9 mouse cellular contexts compared by ENCODE assay signal in genomic region chr14:74852965-74853758, GRCm38 (mm10).
DNase-seq lines count a peak whose midpoint lies in the region; ATAC-seq and TF ChIP-seq lines count a peak whose summit lies in the region.
"Had no signal": no experiment of that assay in that cellular context is flagged by ENCODE, and none has a peak within 500 bp of the region (broad histone marks: within the 10 kb centered on the region; RNA-seq: fewer than 3 reads in every experiment).

No protein-coding gene starts in this region.

- DNase-seq in embryo, embryonic 10 days (ENCODE audit: low spot score): peak; percentile 19
- no peak for DNase-seq in embryo, embryonic 10.5 days (ENCODE audit: low spot score)
- DNase-seq in embryonic facial prominence, embryonic 10.5 days (ENCODE audit: low spot score): no peak
- no peak for DNase-seq in heart, embryonic 10.5 days (ENCODE audit: low spot score)
- peak; percentile 71 for DNase-seq in kidney, postnatal 10 days
- peak; percentile 50 for DNase-seq in midbrain, postnatal 0 days (ENCODE audit: low spot score)
- no peak for DNase-seq in spleen, postnatal 4 days (ENCODE audit: low spot score in 2 of 2)

- ATAC-seq in midbrain, postnatal 0 days (ENCODE audit: low FRiP score): no peak
- ATAC-seq in inflammation-experienced regulatory T-cells, adult 6 months: no peak

- no peak overlapping the region for H3K4me3 ChIP-seq in embryonic facial prominence, embryonic 10.5 days
- H3K4me3 ChIP-seq in heart, embryonic 10.5 days: 0 out of 2 replicates have a peak overlapping the region, but pooled peaks have one; percentile 9
- no peak overlapping the region for H3K4me3 ChIP-seq in midbrain, postnatal 0 days (ENCODE audit: low read depth, low read length)
- H3K4me3 ChIP-seq: neural tube, embryonic 12.5 days had no signal

- H3K36me3 ChIP-seq in embryonic facial prominence, embryonic 10.5 days (replicated peaks): peaks cover 11% of the 10 kb centered on the region
- peaks cover 22% of the 10 kb centered on the region for H3K36me3 ChIP-seq in heart, embryonic 10.5 days
- H3K36me3 ChIP-seq in midbrain, postnatal 0 days (ENCODE audit: insufficient read depth, low read length): 0 out of 2 replicates have a peak, but pooled peaks cover 4% of the 10 kb centered on the region
- H3K36me3 ChIP-seq: neural tube, embryonic 12.5 days had no signal

- H3K9ac ChIP-seq in midbrain, postnatal 0 days (replicated peaks; ENCODE audit: low read length, poor library complexity, severe bottlenecking): 0 out of 2 replicates have a peak overlapping the region, but pooled peaks have one; percentile 13
- H3K9ac ChIP-seq: neural tube, embryonic 12.5 days had no signal

- H3K9me3 ChIP-seq in embryonic facial prominence, embryonic 10.5 days: no peaks in the 10 kb centered on the region
- no peaks in the 10 kb centered on the region for H3K9me3 ChIP-seq in heart, embryonic 10.5 days
- no peaks in the 10 kb centered on the region for H3K9me3 ChIP-seq in midbrain, postnatal 0 days (ENCODE audit: low read length)
- H3K9me3 ChIP-seq: neural tube, embryonic 12.5 days had no signal

- peaks cover 27% of the 10 kb centered on the region for H3K4me1 ChIP-seq in embryonic facial prominence, embryonic 10.5 days
- peaks cover 41% of the 10 kb centered on the region for H3K4me1 ChIP-seq in heart, embryonic 10.5 days
- H3K4me1 ChIP-seq in midbrain, postnatal 0 days (ENCODE audit: insufficient read depth, low read length): peaks cover 11% of the 10 kb centered on the region

- H3K27ac ChIP-seq in embryonic facial prominence, embryonic 10.5 days (replicated peaks): peak overlapping the region; percentile 77
- H3K27ac ChIP-seq in heart, embryonic 10.5 days: peak overlapping the region; percentile 76
- H3K27ac ChIP-seq in midbrain, postnatal 0 days (ENCODE audit: low read depth, low read length): peak overlapping the region; percentile 57
- H3K27ac ChIP-seq: neural tube, embryonic 12.5 days had no signal

- H3K27me3 ChIP-seq in embryonic facial prominence, embryonic 10.5 days (replicated peaks; ENCODE audit: low read depth, poor library complexity, severe bottlenecking): no peaks in the 10 kb centered on the region
- H3K27me3 ChIP-seq in heart, embryonic 10.5 days (ENCODE audit: insufficient read depth, poor library complexity, severe bottlenecking): no peaks in the 10 kb centered on the region
- no peaks in the 10 kb centered on the region for H3K27me3 ChIP-seq in midbrain, postnatal 0 days (ENCODE audit: insufficient read depth, low read length)
- H3K27me3 ChIP-seq: neural tube, embryonic 12.5 days had no signal

- no peak for TF ChIP-seq CTCF in midbrain, postnatal 0 days (IDR thresholded peaks at IDR 0.05)

- 53% methylated on average over 16 of the region's 16 CpGs for WGBS in embryonic facial prominence, embryonic 10.5 days
- WGBS in heart, embryonic 10.5 days: 46% methylated on average over 16 of the region's 16 CpGs
- WGBS in midbrain, postnatal 0 days: 31% methylated on average over 16 of the region's 16 CpGs

- H3K4me2 ChIP-seq in midbrain, postnatal 0 days (ENCODE audit: low read depth, low read length, poor library complexity, severe bottlenecking): no peak overlapping the region
- H3K4me2 ChIP-seq: neural tube, embryonic 12.5 days had no signal

Comparison
In these comparisons a context has a peak if more than half of its experiments do, and no peak if none do; other contexts are left out.
1. DNase-seq: peak in embryo, embryonic 10 days (single experiment), kidney, postnatal 10 days (single experiment) and midbrain, postnatal 0 days (single experiment); none in embryo, embryonic 10.5 days (single experiment), embryonic facial prominence, embryonic 10.5 days (single experiment), heart, embryonic 10.5 days (single experiment) and spleen, postnatal 4 days (0 of 2).
2. Peak in every context shown above with its lines, with median percentiles within 50 percentile points of each other: H3K27ac ChIP-seq.